Mouse (Mus musculus) liver, postnatal 0 days (tissue): ENCODE measurements at regions not wholly inside any gene's neighbourhood (a gene's known extent, or its start where the extent isn't known, plus 50 kb on each side); places are given as distances from the start of the nearest gene placed in this dataset.

ENCODE experiments used
- CTCF ChIP-seq: sonication (generic); IDR thresholded peaks from 2 replicates; pipeline ENCODE4 v1.5.1; 2016; ENCODE audit warnings: antibody characterized with exemption, low read depth
- EP300 ChIP-seq: IDR thresholded peaks from 2 replicates; pipeline ENCODE4 v1.6.1; 2016; ENCODE audit warnings: antibody characterized with exemption, low read depth, mild to moderate bottlenecking

- TF ChIP-seq CTCF (no peak), EP300 (no peak)
Measured at GRCm38 (mm10) chr3:53792541-53792940, 52.3 kb upstream of the Gm10985 start.
